Mouse (Mus musculus) G1E (cell line): ENCODE measurements around the gene Vcam1.

ENCODE experiments used
- CTCF ChIP-seq: IDR thresholded peaks from 2 replicates; pipeline ENCODE4 v1.5.1; 2012; ENCODE audit warnings: low read depth, low read length, inconsistent platforms, mixed read lengths
- GATA1 ChIP-seq: IDR thresholded peaks from 2 replicates; pipeline ENCODE4 v1.6.1; 2012; ENCODE audit warnings: borderline replicate concordance, low read length, inconsistent platforms, mixed read lengths

GRCm38 (mm10) chr3:116095312-116095711, 34.2 kb downstream of the Vcam1 start:
- TF ChIP-seq CTCF: no peak
- no peak for TF ChIP-seq GATA1
